Mouse (Mus musculus): Measurements from ENCODE around the gene Thnsl2. TPM values are rescaled to one million over a fixed set of nuclear protein-coding genes. Genes with fewer than 3 reads are reported as not detected.

Gene Thnsl2
- total RNA-seq, 2 experiments from 2014 or later = 4.2 to 4.9 TPM

Other genes with a start within 250 kb of the Thnsl2 start
- gene Tex37, start 225.5 kb downstream of the Thnsl2 start, total RNA-seq (2021) = not detected
- not detected for gene Foxi3, start 187.9 kb downstream of the Thnsl2 start, total RNA-seq (2021)
- gene Fabp1, start 55.4 kb upstream of the Thnsl2 start, total RNA-seq (2021) = not detected
- 10 to 100 TPM; 54.6 to 54.9 TPM for gene Krcc1, start 127.2 kb upstream of the Thnsl2 start, total RNA-seq (2021)
- 100 to 1,000 TPM; 375 to 394 TPM for gene Smyd1, start 177.8 kb upstream of the Thnsl2 start, total RNA-seq (2021)
- not detected for gene Cd8b1, start 178.3 kb upstream of the Thnsl2 start, total RNA-seq (2021)
- under 1 TPM in 1 of 2 experiments, not detected in 1; 0.13 TPM for gene Cd8a, start 229.0 kb upstream of the Thnsl2 start, total RNA-seq (2021)

Data from heart, postnatal 25 days (tissue).